Mouse (Mus musculus) lung, postnatal 14 days (tissue): ENCODE data around the gene Rpl36.
A peak's percentile ranks its signal among the peaks of the same experiment; 100 is the strongest.

Experiments used
- DNase-seq: peaks from one replicate; pipeline ENCODE4 v3.0.0; 2021

Gene Rpl36

DNA sequence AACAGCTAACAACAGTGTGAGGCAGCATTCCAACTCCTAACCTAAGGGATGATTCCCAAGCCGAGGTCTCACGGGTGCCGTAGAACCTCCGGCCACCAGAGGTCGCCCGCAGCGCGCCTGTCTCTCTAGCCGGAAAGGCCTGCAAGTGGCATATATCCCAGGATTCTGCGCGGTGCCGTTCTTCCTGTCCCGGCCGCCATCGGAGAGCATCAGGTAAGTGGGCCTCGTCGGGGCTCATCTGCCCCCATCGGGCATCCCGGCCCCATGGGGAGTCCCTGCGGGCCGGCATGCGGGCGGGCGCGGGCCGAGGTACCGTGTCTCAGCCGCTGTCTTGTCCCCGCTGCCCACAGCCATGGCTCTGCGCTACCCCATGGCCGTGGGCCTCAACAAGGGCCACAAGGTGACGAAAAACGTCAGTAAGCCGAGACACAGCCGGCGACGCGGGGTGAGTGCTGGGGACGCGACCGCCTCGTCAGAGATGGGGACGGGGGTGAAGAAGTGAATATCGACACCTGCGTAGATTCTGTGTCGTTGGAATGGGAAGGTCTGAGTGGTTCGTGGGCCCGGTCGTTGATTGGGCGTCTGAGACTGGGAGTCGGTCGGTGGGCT lies at the start of gene Rpl36:
Gene Rpl36 (plus strand): TSS at position 181 of the 609 bp plus-strand sequence.
- DNase-seq: peak; percentile 96

- no peak for DNase-seq
Measured at GRCm38 (mm10) chr17:56566293-56566692, 46.9 kb upstream of the Rpl36 start.

DNA sequence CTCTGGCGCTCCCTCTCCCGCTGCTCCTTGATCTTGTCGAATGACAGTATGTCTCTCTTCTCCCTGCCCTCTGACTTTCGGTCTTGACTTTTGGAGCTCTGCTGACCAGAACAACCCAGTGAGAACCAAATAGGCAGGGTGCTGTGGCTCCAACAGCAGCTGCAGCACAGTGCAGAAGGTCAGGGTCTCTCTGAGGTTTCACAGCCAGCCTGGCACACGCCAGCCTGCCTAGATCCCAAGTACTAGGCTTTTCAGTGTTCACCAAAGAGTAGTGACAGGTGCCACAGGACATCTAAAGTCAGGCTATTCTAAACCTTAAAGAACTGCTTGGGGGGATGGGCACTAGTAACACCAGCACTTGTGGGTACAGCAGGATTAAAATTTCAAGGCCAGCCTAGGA lies 46.3 kb upstream of the Rpl36 start:
- DNase-seq: no peak

DNA sequence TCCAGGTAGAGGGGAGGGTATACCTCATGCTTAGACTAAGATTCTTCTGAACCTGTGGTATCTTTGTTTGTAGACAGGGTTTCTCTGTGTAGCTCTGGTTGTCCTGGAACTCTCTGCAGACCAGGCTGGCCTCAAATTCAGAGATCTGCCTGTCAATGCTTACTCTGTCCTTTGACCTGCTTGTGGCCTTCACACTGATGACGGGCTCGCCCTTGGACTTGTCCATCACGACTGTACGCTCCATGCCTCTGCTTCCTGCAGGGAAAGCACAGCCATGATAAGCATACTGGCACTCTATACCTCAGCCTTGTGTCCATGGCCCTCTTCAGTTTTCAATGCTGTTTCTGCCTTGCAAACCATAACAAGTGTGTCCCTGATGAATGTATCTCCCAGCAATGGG lies 45.8 kb upstream of the Rpl36 start:
- no peak for DNase-seq

GRCm38 (mm10) chr17:56570287-56570686 lies 42.9 kb upstream of the Rpl36 start:
- DNase-seq: no peak

DNA sequence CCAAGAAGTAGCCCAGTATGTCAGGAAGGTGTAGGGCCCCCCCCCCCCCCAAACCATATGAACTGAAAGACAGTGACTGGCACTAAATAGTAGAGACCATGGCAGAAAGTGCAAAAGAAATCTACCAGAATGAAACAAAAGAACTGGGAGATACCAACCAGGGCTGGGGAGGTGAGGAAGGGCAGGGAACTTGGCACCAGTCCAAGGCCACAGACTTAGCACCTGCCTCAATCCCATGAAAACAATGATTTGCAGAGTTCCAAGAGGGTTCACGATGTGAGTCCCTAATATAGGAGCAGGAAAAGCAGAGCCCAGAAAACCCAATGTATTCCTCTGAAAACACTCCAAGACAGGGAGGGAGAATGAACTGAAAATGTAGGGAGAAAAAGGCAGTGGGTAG lies 41.1 kb upstream of the Rpl36 start:
- no peak for DNase-seq

GRCm38 (mm10) chr17:56572939-56573338 lies 40.3 kb upstream of the Rpl36 start:
- no peak for DNase-seq

DNA sequence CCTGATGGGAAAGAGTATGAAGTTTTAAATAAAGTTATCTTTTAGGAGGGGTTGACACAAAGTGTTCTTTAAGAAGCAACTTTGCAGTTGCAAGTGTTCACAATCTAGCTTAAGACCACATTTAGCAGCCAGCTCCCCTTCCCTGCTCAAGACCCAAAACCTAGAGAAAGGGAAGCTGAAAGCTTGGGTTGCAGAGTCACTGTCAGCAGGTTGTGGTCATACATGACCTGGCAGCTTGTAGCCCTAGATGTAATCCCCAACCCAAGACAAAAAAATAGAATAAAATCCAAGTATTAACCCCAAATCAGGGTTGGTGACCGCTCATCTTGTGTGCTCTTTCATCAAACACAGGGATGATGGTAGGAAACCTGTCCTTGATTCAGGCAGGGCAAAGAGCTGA lies 30.1 kb upstream of the Rpl36 start:
- no peak for DNase-seq

- DNase-seq: peak; percentile 56
Measured at GRCm38 (mm10) chr17:56583611-56584256, 29.5 kb upstream of the Rpl36 start.

DNA sequence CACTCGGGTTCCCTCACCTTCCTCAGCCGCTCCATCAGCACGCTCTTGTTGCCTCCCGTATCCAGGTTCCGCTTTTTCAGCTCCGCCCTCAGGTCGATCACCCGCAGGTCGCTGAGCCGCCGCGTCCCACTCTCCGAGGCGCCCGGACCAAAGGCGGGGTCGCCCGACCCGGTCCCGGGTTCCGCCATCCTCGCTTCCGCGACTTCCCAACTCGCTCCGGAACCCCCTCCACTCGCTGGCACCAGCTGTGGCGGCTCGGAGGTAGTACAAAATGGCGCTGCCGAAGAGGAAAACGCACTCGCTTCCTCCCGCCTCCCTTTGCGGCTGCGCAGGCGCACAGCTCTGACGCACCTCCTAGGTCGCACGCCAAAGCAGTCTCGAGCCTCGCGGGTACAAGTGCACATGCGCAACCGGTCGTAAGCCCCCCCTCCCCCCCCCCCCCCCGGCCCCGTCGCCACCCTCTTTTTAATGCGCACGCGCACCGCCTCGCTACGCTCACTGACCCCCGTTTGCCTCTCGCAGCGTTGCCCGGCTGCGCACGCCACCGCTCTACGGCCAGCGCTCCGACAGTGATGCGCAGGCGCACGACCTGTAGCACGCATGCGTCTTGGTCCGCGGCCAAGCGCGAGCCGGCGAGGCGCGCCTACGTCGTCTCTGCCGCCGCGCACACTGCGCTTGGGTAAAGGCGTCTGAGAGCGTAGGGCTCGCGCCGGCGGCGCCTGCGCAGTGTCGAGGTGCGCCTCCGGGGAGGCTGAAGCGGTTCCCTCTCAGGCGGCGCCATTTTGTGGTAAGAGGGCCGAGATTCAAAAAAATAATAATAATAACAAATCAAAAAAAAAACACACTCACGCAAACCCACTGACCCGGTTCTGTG lies 28.7 kb upstream of the Rpl36 start, which contains the start of the genes Safb2 and Safb:
Gene Safb2 (minus strand): TSS at position 329 of the 874 bp plus-strand sequence.
Gene Safb (plus strand): TSS at position 569 of the 874 bp plus-strand sequence.
- DNase-seq: peak; percentile 99

DNA sequence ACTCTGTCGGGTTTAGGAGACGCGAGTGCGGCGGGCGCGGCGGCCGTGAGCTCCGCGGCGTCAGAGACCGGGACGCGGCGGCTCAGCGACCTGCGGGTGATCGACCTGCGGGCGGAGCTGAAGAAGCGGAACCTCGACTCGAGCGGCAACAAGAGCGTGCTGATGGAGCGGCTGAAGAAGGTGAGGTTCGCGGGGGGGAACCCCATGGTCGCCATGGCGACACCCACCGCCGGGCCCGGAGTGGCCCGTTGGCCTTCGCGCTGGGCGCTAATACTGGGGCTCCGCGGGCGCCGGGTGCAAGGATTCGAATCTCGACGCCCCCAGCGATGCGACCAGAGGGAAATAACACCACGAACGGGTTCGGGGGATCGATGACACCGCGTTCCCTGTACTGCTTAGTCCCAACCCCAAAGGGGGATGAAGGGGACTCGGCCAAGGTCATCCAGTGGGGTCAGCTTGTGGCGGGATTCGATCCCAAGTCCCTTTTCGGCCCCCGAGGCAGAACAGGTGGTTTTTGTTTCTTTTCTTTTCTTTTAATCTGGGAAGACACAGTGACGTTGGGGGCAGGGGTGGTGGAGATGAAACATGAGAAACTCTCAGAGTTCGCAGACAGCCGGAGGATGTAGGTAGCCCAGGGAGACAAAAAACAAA lies 27.9 kb upstream of the Rpl36 start:
- peak; percentile 45 for DNase-seq

DNA sequence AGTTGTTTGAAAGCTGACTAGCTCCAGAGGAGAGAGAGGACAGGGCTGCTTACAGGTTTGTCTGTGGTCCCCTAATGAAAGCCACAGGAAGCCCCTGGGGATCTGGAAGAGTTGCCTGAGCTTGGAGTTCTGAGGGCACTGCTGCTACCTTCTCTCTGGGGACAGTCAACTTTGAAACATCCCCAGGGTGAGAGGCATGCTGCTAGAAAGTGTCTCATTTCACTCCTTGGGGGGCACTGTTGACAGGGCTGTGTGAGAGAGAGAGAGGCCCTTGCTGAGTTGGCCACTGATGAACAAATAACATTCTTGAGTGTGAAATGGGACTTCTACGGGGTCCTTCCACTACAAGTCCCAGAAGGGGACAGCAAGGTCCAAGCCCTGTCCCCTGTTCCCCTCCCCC lies 25.4 kb upstream of the Rpl36 start:
- DNase-seq: no peak

DNA sequence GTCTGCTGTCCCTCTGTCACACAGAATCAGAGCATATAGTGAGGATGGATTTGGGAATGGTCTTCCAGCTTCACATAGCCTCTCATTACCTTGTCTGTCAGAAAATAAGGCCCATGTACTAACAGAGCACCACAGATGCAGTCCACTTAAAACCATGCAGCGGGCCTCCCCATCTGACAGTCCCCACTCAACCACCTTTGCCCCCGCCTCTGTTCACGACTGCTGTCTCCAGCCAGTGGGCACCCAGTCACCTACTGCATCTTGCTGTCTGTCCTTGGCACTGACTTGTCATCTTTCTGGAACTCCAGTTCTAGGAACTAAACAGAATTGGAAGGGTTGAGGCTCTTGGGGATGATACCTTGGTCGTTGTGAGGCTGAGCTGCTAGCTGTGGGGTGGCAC lies 24.3 kb upstream of the Rpl36 start:
- no peak for DNase-seq

GRCm38 (mm10) chr17:56592553-56592952 lies 20.7 kb upstream of the Rpl36 start:
- DNase-seq: no peak

GRCm38 (mm10) chr17:56593527-56594271 lies 19.5 kb upstream of the Rpl36 start:
- no peak for DNase-seq

- no peak for DNase-seq
Measured at GRCm38 (mm10) chr17:56603186-56604069, 9.8 kb upstream of the Rpl36 start.

DNA sequence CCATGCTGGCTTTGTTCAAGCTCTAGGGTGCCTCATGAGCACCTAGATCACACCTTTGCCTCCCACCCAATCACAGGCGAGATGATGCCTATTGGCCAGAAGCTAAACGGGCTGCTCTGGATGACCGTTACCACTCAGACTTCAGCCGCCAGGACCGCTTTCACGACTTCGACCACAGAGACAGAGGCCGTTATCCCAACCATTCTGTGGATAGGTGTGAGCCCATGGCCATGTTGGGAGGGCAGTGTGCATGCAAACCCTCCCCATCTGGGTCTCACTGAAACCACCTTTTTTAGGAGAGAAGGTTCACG lies 9.2 kb upstream of the Rpl36 start:
- DNase-seq: no peak

DNA sequence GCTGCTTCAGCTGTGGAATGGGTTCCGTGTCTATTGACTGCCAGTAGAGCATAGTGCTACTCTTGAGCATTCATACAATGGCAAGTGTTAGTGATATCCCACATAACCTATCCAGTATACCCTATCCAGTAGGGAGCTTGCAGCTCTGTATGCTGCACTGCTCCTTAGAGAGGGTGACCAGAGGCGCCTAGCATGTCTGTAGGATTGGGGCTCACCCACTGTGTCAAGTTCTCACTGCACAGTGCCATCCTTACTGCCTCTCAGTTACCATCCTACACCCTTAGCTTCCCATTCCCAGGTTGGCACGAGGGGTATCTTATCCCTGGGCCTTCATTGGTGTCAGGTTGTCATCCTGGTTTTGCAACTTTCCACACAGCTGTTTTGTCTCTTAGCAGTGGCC lies 8.8 kb upstream of the Rpl36 start:
- no peak for DNase-seq

DNA sequence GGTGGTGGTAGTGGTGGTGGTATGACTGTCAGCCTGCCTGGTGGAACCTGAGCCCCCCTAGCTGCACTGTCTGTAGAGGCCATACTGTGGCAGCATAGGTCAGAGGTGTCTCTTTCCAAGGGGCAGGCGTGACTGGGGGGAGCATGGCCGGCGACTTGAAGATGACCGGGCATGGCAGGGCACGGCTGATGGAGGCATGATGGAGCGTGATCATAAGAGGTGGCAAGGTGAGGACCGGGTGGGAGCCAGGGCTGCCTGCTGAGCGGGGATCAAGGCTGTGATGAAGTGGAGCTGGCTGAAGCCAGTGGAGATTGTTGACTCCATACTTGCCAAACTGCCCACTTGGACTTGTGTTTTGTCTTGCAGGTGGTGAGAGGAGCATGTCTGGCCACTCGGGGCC lies 7.8 kb upstream of the Rpl36 start:
- DNase-seq: no peak

DNA sequence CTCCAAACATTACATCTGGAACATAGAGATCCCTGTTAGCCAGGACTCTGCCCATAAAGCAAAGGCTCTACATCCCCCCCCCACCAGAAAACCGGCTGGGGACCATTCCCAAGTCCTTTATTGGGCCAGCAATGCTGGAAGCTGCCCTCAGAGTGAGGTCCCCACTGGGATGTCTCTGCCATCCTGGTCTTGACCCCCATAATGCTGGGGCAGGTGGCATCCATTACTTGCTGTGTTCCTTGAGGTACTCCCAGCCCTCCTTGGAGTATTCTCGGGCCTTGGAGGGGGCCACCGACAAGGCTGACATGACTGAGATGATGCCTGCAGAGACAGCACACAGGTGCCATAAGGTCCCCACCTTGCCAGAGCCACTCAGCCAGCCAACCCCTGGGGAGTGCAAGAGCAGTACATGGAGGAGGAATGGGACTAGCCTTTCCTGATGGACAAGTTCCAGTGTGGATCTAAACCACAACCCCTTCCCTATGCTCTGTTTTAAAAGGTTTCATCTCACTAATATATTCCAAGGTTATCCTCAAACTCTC lies 5.6 kb upstream of the Rpl36 start:
- no peak for DNase-seq

- no peak for DNase-seq
Measured at GRCm38 (mm10) chr17:56608699-56609098, 4.5 kb upstream of the Rpl36 start.
